Mouse (Mus musculus) right cerebral cortex, postnatal 25 days (tissue): ENCODE measurements at regions not wholly inside any gene's neighbourhood (a gene's known extent, or its start where the extent isn't known, plus 50 kb on each side); places are given as distances from the start of the nearest gene placed in this dataset.
"Not testable (repeated sequence)": the region's sequence is repeated elsewhere in the genome, so short reads cannot be mapped to it uniquely, and the experiment has no call there.

ENCODE experiments used
- DNase-seq: peaks from one replicate; pipeline ENCODE4 v3.0.0; 2022

DNA sequence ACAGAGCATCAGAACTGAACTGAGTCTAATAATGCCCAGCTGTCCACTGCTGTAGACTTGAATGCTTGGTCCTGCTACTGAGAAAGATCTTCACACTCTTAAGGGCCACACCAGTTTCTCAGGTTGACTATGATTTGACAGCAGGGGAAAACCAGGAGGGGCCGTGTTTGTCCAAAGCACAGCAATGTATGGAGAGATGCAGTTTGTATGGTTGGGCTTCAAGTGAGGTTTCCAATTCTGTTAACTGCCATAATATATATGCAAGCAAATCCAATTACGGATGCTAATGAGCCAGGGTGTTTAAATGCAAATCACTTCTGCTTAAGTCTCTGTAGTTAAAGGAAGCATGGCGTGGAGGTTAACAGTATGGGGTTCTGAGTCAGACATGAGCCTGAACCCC is 157.2 kb upstream of the 1700056E22Rik start:
- no peak for DNase-seq

DNA sequence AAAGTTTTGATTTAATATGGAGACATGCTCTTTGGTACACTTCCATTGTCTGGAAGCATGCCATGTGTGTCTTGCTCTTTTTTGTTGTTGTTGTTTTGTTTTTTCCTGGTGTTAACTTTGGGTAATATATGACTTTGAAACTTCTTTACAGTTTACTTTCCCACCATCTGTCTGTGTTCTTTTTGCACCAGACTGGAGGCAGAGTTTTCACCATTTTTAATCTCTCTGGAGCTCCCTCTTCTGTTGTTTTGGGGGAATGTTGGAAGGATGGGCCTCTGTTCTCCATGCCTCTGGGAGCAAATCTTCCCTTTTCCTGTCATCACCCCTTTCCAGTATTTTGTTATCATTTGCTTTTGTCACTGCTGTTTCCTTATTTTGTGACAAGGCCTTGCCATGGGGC is 153.5 kb upstream of the 1700056E22Rik start:
- no peak for DNase-seq

DNA sequence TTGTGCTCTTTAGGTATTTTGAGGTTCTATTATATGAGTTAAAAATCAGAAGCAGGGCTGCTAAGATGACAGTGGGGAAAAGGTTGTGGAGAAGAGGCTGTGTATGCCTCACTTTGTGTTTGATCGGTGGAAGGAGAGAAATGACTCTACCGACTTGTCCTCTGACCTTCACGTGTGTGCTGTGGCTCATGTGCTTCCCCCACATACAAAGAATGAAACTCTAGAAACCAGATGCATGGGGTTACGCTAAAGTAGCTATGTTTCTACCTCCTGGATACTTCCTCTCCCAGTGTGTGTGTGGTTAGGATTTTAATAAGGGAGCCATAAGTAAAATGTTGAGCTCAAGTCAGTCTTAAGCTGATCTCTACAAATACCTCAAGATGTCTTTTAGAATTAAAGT is 148.1 kb upstream of the 1700056E22Rik start:
- DNase-seq, result no peak

DNA sequence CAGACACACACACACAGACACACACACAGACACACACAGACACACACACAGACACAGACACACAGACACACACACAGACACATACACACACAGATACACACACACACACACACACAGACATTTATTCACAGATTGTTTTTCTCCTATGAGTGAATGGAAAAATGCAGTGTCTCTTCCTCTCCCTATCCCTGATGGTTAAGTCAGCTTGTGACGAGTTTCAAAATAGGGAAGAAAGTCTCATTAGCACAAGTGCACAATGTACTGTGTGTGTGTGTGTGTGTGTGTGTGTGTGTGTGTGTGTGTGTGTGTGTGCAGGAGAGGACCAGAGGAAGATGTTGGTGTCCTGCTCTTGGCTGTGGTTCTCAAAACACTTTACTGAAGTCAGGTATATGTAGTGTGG is 140.3 kb upstream of the 1700056E22Rik start:
- not testable (repeated sequence) for DNase-seq

DNA sequence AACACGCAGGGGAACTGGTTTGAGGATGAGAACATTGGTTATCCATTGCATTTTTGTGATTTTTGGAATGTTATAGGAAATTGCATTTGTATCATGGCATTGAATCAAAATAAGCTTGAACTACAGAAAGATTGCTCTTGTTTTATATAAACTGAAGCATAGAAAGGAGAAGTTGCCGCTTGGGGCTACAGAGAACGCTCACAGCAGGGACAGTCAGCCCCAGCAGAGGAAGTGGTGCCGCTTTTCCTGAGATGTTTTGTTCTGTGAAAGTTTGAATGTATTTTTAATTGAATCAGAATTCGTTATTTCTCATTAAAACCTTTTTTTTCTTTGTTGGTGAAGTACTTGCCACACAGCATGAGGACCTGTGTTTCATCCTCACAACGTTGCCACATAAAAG is 139.6 kb upstream of the 1700056E22Rik start:
- DNase-seq, result no peak

DNA sequence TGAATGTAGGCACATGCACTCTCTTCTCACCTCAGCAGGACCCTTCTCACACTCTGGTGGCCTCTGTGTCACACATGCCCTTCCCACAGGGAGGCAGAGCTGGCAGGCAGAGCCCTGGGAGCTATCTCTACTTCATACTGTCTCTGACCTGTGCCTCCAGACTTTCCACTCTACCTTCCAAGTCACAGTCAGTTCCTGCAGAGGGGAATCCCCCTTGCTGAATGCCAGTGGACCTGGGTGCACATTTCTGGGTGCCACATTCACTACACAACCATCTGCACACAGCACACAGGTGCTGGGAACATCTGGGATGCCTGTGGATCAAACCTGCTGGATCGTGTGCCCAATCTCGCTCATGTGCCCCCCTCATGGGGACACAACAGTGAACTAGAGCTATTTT is 138.9 kb upstream of the 1700056E22Rik start:
- no peak for DNase-seq

DNA sequence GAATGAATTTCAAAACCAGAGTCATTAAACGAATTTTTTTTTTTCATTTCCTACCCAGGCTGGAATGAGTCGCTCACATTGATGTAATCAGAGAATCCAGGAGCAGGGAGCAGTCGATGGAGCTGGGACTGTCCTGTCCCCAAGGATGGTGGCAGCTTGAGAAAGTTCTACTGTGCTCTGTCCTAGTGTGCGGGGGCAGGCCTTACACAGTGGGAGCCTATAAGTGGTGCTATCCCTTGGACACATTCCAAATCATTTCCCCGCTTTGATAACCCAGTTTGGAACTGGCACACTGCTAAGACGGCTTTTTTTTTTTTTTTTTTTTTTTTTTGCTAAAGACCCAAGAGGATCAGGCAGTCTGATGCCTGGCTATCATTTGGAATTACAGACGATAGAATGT is 137.5 kb upstream of the 1700056E22Rik start:
- DNase-seq, result no peak

DNA sequence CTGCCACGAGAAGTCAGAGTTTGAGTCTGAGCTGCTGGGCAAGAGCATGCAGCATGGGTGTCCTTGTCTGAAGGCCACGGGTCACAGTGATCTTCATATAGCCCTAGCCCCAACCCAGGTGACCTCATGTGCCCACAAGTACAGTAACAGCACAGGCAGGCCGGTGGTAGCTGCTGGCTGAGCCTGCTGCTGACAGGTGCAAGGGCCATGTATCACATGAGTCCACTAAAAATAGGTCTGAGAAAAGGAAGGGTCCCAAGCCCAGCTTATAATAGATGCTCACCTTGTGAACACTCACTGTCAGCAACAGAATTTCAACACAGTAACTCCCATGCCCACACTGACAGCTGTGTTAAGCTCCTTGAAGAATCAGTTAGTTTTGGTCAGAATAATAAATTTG is 136.8 kb upstream of the 1700056E22Rik start:
- no peak for DNase-seq

DNA sequence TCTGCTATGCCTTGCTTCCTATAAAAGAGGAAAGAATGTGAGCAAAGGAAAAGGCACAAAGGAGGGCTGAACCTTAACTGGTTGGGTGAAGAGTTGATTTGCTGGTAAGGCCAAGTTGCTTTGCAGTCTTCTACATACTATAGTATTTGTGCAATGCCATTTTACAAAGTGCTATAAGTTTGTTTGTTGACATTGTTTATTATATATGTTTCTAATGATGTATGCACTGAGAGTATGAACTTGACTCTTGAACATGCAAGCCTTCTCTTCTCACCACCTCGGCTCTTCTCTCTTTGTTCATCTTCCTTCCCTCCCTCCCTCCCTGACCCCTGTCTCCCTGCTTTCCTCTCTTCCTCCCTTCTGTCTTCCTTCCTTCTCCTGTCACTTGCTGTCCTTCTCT is 135.9 kb upstream of the 1700056E22Rik start:
- DNase-seq, result no peak

DNA sequence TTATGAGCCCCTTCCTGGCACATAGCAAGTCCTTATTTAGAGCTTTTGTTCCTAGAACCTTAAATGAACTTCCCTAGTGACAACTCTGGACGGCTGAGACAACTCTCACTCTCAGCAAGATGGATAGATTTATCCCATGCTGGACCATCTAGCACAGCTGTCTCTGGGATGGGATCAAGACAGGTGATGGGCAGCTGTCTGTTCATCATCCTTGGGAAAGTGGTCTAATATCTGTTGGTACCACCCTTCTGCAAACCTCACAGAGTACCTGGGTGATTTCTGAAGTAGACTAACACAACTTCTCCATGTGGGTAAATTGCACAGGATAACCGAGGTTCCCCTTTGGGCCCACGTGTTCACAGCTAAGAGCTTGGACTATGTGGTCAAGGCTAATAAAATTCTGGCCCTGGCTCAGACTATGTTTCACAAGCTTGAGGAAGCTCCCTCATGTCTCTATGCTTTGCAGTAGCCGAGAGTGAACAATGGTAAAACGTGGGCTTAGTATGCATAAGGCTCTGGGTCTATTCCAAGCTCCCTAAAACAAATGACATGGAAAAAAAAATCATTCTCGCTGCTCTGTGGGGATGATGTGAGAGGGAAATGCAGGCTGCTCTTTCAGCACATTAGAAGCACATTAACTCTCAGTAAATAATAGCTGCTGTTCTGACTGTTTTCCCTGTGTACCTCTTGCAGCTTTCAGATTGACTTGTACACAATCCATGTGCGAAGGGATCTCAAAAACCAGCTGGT is 135.1 kb upstream of the 1700056E22Rik start:
- no peak for DNase-seq

DNA sequence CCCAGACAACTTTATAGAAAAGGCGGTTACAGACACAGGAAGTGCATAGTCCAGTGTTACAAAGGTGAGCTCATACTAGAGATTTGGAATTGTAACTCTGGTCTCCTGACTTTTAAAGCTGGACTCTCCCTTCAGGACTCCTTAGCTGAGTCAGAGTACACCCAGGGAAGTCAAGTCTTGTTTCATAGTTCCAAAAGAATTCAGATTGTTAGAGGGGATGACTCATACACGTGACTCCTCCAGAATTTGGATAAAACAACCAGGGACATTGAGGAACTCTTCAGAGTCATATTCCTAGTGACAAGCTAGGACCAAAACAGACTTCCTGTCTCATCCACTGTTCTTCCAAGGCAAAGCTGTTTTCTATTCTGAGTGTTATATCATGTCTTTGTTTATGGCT is 132.8 kb upstream of the 1700056E22Rik start:
- no peak for DNase-seq

DNA sequence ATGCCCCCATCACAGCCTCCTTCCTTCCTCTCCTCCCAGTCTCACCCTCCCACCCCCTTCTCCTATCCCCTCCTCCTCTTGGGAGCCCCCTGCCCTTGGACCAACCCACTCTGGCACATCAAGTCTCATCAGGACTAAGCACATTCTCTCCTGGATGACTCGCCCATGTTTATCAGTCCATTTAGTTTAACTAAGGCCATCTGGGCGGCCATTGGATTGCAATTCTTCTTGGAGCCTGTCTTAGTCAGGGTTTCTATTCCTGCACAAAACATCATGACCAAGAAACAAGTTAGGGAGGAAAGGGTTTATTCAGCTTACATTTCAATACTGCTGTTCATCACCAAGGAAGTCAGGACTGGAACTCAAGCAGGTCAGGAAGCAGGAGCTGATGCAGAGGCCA is 128.4 kb upstream of the 1700056E22Rik start:
- not testable (repeated sequence) for DNase-seq

DNA sequence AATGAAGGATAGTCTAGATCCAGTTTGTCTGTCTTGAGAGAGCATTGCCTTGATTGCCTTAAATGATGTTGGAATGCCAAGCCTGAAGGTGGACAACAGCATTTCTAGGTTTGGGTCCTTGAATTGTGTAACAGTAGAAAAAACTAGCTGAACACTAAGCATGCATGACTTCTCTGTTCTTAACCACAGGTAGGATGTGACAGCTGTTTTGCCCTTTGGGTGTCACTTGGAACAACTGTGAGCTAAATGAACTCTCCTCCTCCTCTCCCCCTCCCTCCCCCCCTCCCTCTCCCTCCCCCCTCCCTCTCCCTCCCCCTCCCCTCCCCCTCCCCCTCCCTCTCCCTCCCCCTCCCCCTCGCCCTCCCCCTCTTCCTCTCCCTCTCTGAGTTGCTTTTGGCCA is 113.6 kb upstream of the 1700056E22Rik start:
- DNase-seq, result no peak

DNA sequence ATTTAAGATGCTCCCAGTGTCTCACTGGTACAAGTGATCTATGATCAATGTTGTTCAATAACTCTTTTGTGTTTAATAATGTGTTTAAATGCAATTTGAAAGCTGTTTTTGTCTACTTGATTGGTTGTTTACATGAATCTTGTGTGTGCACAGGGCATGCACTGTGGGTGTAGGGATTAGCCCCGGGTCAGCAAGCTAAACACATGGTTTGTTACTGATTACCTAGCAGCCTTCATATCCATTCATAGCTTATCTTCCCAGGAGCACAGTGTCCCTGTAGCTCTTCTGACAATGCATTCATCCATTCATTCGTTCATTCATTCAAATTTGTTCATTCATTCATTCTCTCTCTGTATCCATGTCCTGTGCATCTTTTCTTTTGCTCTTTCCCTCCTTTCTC is 108.9 kb upstream of the 1700056E22Rik start:
- DNase-seq, result no peak

DNA sequence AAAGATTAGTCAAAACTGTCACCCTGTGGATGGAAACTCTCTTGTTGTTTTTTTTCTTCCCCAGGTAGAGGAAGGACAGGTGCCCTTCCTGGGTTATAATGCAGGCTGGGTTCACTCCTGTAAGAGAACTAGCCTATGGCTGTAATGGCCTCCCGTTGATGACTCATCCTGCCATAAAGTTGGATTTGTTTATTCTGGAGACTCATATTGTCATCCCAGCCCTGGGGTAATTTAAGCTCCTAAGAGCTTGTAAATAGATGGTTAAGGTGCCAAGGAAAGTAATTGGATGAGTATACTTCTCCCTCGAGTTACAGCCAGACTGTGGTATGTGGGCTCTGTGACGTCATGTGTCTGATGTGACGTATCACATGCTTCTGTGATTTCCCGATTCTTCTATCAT is 106.4 kb upstream of the 1700056E22Rik start:
- DNase-seq, result no peak

DNA sequence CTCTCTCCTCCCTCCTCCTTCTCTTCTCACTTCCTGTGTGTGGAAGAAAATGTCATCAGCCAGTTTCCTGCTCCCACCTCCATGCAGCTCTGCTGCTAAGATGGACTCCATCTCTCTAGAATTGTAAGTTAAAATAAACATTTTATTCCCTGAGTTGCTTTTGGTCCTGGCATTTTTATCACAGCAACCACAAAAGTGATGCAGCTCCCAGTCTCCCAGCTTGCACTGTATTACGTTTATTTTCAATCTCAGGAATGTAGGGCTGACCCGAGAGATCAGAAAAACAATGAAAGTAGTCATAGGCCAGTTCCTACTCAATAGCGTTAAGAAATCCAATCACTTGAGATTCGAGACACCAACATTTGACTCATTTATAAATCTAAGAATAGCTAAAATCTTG is 106.0 kb upstream of the 1700056E22Rik start:
- no peak for DNase-seq

DNA sequence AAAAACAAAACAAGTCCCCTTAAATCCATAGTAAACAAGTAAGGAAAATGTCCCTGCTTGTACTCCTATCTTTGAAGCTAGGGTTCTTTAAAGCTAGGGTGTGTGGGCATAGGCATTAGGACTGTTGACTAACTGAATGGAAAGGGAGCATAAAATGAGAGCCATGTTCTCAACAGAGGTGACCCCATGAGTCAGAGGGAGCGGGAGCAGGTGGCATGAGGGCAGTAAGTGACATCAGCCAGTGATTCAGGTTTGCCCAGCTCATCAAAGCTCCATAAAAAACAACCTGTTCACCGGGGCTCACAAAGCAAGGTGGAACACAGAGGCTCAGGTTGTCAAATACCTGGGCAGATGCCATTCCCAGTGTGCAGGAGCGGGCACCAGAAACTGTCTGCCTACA is 104.6 kb upstream of the 1700056E22Rik start:
- no peak for DNase-seq

DNA sequence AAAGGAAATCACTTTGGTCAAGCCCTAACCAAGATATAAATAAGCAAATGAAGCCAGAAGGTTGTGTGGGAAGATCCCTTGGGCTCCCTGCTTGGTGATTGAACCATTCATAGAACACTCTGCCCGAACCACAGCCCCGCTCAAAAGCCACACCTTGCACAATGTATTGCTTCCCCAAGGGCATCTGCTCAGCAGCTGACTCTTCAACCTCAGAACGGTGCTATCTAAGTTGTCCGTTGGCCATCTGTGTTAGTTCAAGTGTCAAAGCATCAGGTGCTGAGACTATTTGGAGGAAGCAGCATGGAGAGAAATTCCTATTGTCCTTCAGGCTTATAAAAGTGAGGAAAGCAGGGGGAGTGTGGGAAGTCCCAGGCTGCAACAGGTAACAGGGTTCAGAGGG is 96.8 kb upstream of the 1700056E22Rik start:
- DNase-seq, result no peak

DNA sequence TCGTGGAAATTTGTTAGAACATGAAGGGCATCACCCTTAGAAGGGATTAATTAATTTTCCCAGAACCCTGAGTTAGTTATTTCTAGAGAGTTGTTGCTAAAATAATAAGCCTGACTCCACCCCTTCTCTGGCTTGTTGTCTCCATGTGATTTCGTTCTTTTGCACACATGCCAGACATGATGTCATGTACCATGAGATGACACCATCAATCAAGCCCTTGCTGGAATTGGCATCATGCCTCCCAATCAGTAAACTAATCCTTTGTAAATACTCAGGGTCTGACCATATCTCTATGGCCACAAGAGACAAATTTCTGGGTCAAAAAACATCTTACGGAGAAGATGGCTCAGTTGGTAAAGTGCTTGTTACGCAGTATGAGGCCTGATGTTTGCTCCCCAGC is 93.2 kb upstream of the 1700056E22Rik start:
- DNase-seq, result no peak

DNA sequence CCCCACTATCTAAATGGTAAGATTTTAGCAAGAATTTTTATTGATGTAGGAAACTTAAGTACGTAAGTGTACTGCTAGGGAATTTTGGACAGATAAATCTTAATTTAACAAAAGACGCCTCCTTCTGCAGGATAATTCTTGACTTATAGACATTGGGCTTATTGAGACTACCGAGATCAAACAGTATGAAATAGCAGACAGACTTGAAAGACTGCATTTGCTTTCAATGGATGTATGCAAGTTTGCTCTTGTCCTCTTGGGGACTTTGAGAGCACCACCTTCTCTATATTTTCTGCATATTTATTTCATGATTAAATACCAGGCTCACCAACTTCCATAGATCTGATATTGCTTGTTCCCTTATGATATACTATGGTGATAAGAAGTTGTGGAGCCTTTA is 92.8 kb upstream of the 1700056E22Rik start:
- no peak for DNase-seq
